Mouse (Mus musculus) heart, adult 2 months (tissue): Measurements from ENCODE around the gene Myof. TPM values are rescaled to one million over a fixed set of nuclear protein-coding genes. Genes with fewer than 3 reads are reported as not detected.

Source experiments
- DNase-seq, 2 experiments: peaks; one replicate each; pipeline ENCODE4 v3.0.0; 2021
- H3K27ac ChIP-seq: fragments of 200-600 bp; 2 replicates; pipeline ENCODE4 v1.8.1; 2022
- H3K27me3 ChIP-seq: fragments of 200-500 bp; 2 replicates; pipeline ENCODE4 v1.6.1; 2012; ENCODE audit warnings: mild to moderate bottlenecking, low read length, inconsistent platforms, mixed read lengths; ENCODE audit not compliant: control insufficient read depth, insufficient read depth
- H3K36me3 ChIP-seq: fragments of 200-500 bp; 2 replicates; pipeline ENCODE4 v1.6.1; 2012; ENCODE audit warnings: low read length, inconsistent platforms; ENCODE audit not compliant: control insufficient read depth, insufficient read depth
- H3K4me1 ChIP-seq: fragments of 200-500 bp; 2 replicates; pipeline ENCODE4 v1.6.1; 2011; ENCODE audit warnings: low read length; ENCODE audit not compliant: control insufficient read depth, insufficient read depth
- H3K4me3 ChIP-seq: fragments of 200-600 bp; 2 replicates; pipeline ENCODE4 v1.8.1; 2022
- H3K79me2 ChIP-seq: fragments of 200-500 bp; replicated peaks from 2 replicates; pipeline ENCODE4 v1.6.1; 2012; ENCODE audit warnings: mild to moderate bottlenecking, inconsistent platforms, low read length, moderate library complexity, mixed read lengths; ENCODE audit not compliant: control insufficient read depth, insufficient read depth
- H3K9ac ChIP-seq: fragments of 200-500 bp; 2 replicates; pipeline ENCODE4 v1.6.1; 2012; ENCODE audit warnings: low read depth, mild to moderate bottlenecking, control low read depth, inconsistent platforms, low read length, mixed read lengths
- CTCF ChIP-seq: fragments of 200-600 bp; IDR thresholded peaks from 2 replicates; pipeline ENCODE4 v1.8.1; 2022; ENCODE audit warnings: antibody characterized with exemption, mild to moderate bottlenecking, moderate library complexity
- EP300 ChIP-seq: fragments of 200-500 bp; IDR thresholded peaks from 2 replicates; pipeline ENCODE4 v1.6.1; 2011; ENCODE audit warnings: low read depth, low read length, control low read depth; ENCODE audit not compliant: insufficient read depth
- POLR2A ChIP-seq: fragments of 200-500 bp; IDR thresholded peaks from 2 replicates; pipeline ENCODE4 v1.6.1; 2011; ENCODE audit warnings: mild to moderate bottlenecking, low read depth, low read length, control low read depth; ENCODE audit not compliant: insufficient read depth
- WGBS: fragments of 180-500 bp; shearing (Covaris S2); methylation state at CpG from one replicate; pipeline ENCODE4 v1.1.7; 2018; 5-methylcytosine and 5-hydroxymethylcytosine counted together
- intact Hi-C: fragments of 180-260 bp; cut with DNase I; formaldehyde crosslinking; loops from one replicate; pipeline ENCODE4 v1.15.1; 2025
- polyA plus RNA-seq: library from polyadenylated mRNA; depleted of rRNA; stranded (reverse); fragments of >200 nt; gene quantifications from 2 replicates; pipeline ENCODE4 v1.2.3, GENCODE M21; 2012
- total RNA-seq, 2 experiments: library from RNA; stranded (reverse); gene quantifications; 2 replicates each; pipeline ENCODE4 v1.2.3; 2021

Myof gene
- total and polyA plus RNA-seq, 3 experiments = 6.2 to 8.9 (median 8.4) TPM

- H3K9ac ChIP-seq = no peak overlapping the region
- H3K27ac ChIP-seq = 0 out of 2 replicates have a peak overlapping the region, but pooled peaks have one; percentile 9
- H3K36me3 ChIP-seq = no peaks in the 10 kb centered on the region
- no peak for DNase-seq
- 19% methylated on average over 4 of the region's 4 CpGs for WGBS
- peaks cover 13% of the 10 kb centered on the region for H3K4me1 ChIP-seq
- no peaks in the 10 kb centered on the region for H3K27me3 ChIP-seq
- TF ChIP-seq POLR2A (no peak), CTCF (no peak)
- no peaks in the 10 kb centered on the region for H3K79me2 ChIP-seq
- H3K4me3 ChIP-seq = no peak overlapping the region
- intact Hi-C loops = no loop called here
Observed at GRCm38 (mm10) chr19:38022710-38023109, 20.7 kb downstream of the Myof start.

GRCm38 (mm10) chr19:38015873-38016254 is 27.5 kb downstream of the Myof start:
- Histone ChIP-seq H3K79me2 (no peaks in the 10 kb centered on the region), H3K9ac (no peak overlapping the region), H3K27ac (peak overlapping the region; percentile 9; the same call in 1 of the 2 replicates), H3K36me3 (no peaks in the 10 kb centered on the region), H3K4me1 (no peaks in the 10 kb centered on the region; the same call in 1 of the 2 replicates), H3K4me3 (no peak overlapping the region), H3K27me3 (no peaks in the 10 kb centered on the region)
- TF ChIP-seq POLR2A (no peak), CTCF (no peak), EP300 (no peak)
- intact Hi-C loops = no loop called here
- no peak for DNase-seq
- WGBS = 62% methylated on average over 1 of the region's 1 CpGs

DNA sequence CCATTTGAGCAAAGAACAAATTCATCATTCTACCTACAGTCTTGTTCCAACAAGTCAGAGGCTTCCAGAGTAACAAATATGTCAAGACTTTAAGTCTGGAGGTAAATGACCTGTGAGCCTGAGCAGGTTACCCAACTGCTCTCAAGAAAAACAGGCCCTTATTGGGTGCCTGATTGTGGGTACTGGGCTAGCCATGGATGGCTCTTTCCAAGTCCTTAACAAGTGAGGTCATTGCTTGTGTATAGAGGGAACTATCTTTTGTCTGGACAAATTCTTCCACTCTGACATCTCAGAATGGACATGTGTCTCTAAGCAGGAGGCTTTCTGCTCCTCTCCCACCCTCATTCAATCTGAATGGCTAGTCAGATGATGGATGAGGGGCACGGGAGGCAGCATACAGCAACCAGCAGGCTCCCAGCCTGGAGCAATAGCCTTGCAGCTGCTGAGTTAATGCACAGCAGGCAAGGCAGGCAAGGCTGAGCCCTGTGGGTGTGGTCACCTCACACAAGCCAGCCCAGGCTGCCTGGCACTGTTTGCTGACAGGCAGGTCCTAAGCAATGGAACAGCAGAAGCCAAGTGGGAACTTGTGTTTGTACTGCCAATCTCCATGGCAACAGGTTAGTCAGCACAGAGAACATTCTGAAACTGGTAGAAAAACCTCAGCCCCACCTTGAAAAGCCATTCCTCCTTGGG is 28.1 kb downstream of the Myof start:
- H3K4me1 ChIP-seq = no peaks in the 10 kb centered on the region; the same call in 1 of the 2 replicates
- peak; percentile 45 to 83 for DNase-seq
- H3K79me2 ChIP-seq = no peaks in the 10 kb centered on the region
- intact Hi-C loops = no loop called here
- no peak overlapping the region for H3K4me3 ChIP-seq
- no peak overlapping the region for H3K9ac ChIP-seq
- TF ChIP-seq EP300 = no peak
- TF ChIP-seq CTCF = no peak
- no peak for TF ChIP-seq POLR2A
- H3K27me3 ChIP-seq = no peaks in the 10 kb centered on the region
- no peak overlapping the region for H3K27ac ChIP-seq
- WGBS = 15% methylated on average over 1 of the region's 1 CpGs
- H3K36me3 ChIP-seq = no peaks in the 10 kb centered on the region

DNA sequence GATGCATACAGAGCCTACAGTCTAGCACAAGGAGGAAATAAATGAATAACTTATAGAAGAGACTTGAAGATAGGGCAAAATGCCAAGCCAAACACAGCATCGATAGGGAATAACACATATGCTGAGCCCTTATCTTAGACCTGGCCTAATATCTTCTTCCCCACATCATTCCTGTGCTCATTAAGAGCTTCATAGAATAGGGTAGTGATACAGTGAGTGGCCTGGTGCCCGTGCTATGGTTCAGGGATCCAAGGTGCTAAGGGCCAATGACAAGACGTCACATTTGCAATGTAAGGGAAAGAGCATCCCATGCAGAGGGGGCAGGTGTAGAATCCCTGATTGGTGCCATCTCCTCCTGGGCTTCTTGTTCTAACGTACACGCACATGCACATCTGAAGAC is 28.9 kb downstream of the Myof start:
- Histone ChIP-seq H3K27me3 (no peaks in the 10 kb centered on the region), H3K4me1 (no peaks in the 10 kb centered on the region; the same call in 1 of the 2 replicates), H3K9ac (no peak overlapping the region), H3K36me3 (no peaks in the 10 kb centered on the region), H3K27ac (no peak overlapping the region), H3K4me3 (no peak overlapping the region), H3K79me2 (no peaks in the 10 kb centered on the region)
- no peak for DNase-seq
- WGBS = 66% methylated on average over 5 of the region's 5 CpGs
- no peak for TF ChIP-seq CTCF
- TF ChIP-seq POLR2A = no peak
- no peak for TF ChIP-seq EP300
- intact Hi-C loops = no loop called here

DNA sequence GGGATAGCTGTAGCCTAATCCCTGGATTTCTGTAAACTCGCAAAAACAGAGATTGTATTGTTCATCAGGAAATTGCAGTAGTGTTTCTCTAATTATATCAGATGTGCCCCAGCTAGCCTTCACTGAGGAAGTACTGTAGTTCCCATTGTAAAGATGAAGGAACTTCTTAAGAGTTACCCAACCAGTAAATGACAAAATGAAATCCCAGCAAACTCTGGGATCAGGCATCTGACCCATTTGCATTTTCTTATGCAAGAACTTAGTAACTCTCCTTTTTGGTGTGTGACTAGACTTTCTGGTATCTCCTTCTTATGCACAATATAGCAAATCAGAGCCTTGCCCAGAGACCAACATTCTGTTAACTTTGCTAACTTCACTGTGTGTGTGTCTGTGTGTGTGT is 32.0 kb downstream of the Myof start:
- DNase-seq = no peak
- Histone ChIP-seq H3K9ac (no peak overlapping the region), H3K27ac (no peak overlapping the region), H3K36me3 (no peaks in the 10 kb centered on the region), H3K79me2 (no peaks in the 10 kb centered on the region), H3K27me3 (no peaks in the 10 kb centered on the region), H3K4me3 (no peak overlapping the region), H3K4me1 (no peaks in the 10 kb centered on the region; the same call in 1 of the 2 replicates)
- 49% methylated on average over 1 of the region's 1 CpGs for WGBS
- TF ChIP-seq POLR2A (no peak), EP300 (no peak)
- intact Hi-C loops = no loop called here

DNA sequence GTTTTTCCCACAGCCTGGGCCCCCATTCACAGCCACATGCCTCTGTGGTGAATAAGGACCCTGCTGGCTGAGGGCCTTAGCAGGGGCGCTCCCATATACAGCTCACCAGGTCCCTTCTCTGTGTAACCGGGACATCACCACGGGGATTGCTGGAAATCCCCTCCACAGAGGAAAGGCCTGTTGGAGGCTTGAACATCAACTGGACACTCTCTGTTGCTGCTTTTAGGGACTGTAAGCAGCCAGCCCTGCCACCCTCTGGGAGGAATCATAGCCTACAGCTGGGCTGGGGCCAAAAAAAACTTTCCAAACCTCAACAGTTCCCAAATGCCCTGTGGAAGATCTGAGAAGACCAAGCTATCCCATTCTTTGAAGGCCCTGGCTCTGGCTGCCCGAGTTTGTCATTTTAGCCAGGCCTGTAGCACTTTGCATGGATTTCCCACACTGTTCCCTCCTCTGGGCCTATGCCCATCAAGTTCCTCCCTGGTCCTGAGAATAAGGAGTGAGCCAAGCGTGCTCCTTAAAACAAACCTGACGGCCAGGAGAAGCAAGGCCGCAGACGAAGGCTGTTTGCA is 38.5 kb downstream of the Myof start:
- Histone ChIP-seq H3K9ac (no peak overlapping the region), H3K79me2 (no peaks in the 10 kb centered on the region), H3K27ac (peak overlapping the region; percentile 52), H3K4me1 (peaks cover 3% of the 10 kb centered on the region), H3K4me3 (no peak overlapping the region), H3K27me3 (no peaks in the 10 kb centered on the region), H3K36me3 (no peaks in the 10 kb centered on the region)
- intact Hi-C loops = loop anchor here (5.0 kb wide), 2 partner anchors 47 to 48 kb away; no protein-coding TSS in a partner anchor
- WGBS = 63% methylated on average over 8 of the region's 8 CpGs
- peak in 1 of 2 experiments; percentile 39 for DNase-seq
- TF ChIP-seq CTCF (peak; percentile 43), POLR2A (no peak)
